Mouse (Mus musculus): Measurements from ENCODE around the gene Glt1d1.

GRCm38 (mm10) chr5:127659312-127659711 is 27.2 kb downstream of the Glt1d1 start:
- TF ChIP-seq CTCF (IDR thresholded peaks at IDR 0.05; ENCODE audit: low read depth, low read length) (peak; percentile 22; the same call in 1 of the 2 replicates), POLR2A (IDR thresholded peaks at IDR 0.05; ENCODE audit: extremely low read depth, insufficient read depth, low read length) (no peak)

Data from liver, adult 2 months (tissue).